Mouse (Mus musculus) thymus, adult 2 months (tissue): ENCODE results near the gene Tmem59.

ENCODE experiments used
- CTCF ChIP-seq: fragments of 200-500 bp; IDR thresholded peaks from 2 replicates; pipeline ENCODE4 v1.5.1; 2012; ENCODE audit warnings: mild to moderate bottlenecking, control low read depth, low read length, moderate library complexity, borderline replicate concordance; ENCODE audit not compliant: control insufficient read depth, poor library complexity, insufficient read depth; ENCODE audit errors: extremely low read depth
- POLR2A ChIP-seq: fragments of 200-500 bp; IDR thresholded peaks from 2 replicates; pipeline ENCODE4 v1.6.1; 2012; ENCODE audit warnings: mild to moderate bottlenecking, low read length, control low read depth, moderate library complexity; ENCODE audit not compliant: control insufficient read depth, poor library complexity, insufficient read depth; ENCODE audit errors: extremely low read depth

- TF ChIP-seq CTCF = no peak
- no peak for TF ChIP-seq POLR2A
These were observed 10.4 kb upstream of the Tmem59 start for GRCm38 (mm10) chr4:107167798-107168197.
